Mouse (Mus musculus) olfactory bulb, adult 2 months (tissue): ENCODE measurements around the gene Magi2. TPM values are rescaled to one million over a fixed set of nuclear protein-coding genes. Genes with fewer than 3 reads are reported as not detected.

ENCODE experiments used
- H3K27ac ChIP-seq: fragments of 200-500 bp; 2 replicates; pipeline ENCODE4 v1.5.1; 2012; ENCODE audit warnings: low read depth, low read length; ENCODE audit not compliant: insufficient read depth
- H3K4me1 ChIP-seq: fragments of 200-500 bp; 2 replicates; pipeline ENCODE4 v1.6.1; 2012; ENCODE audit warnings: low read length; ENCODE audit not compliant: control insufficient read depth, insufficient read depth
- H3K4me3 ChIP-seq: fragments of 200-500 bp; 2 replicates; pipeline ENCODE4 v1.5.1; 2012; ENCODE audit warnings: mild to moderate bottlenecking, low read depth, low read length, moderate library complexity; ENCODE audit not compliant: insufficient read depth
- CTCF ChIP-seq: fragments of 200-500 bp; IDR thresholded peaks from 2 replicates; pipeline ENCODE4 v1.5.1; 2012; ENCODE audit warnings: low read depth, mild to moderate bottlenecking, low read length, moderate library complexity; ENCODE audit not compliant: insufficient read depth
- POLR2A ChIP-seq: fragments of 200-500 bp; IDR thresholded peaks from 2 replicates; pipeline ENCODE4 v1.6.1; 2012; ENCODE audit warnings: mild to moderate bottlenecking, low read depth, low read length, moderate library complexity; ENCODE audit not compliant: insufficient read depth
- WGBS: fragments of 180-500 bp; shearing (Covaris S2); methylation state at CpG from one replicate; pipeline ENCODE4 v1.1.7; 2018; 5-methylcytosine and 5-hydroxymethylcytosine counted together
- polyA plus RNA-seq: library from polyadenylated mRNA; stranded (reverse); fragments of >200 nt; gene quantifications from 2 replicates; pipeline ENCODE4 v1.2.4, GENCODE M21; 2012; ENCODE audit warnings: low replicate concordance; ENCODE audit not compliant: missing spikeins, insufficient read depth, insufficient read length

The Magi2 gene
- polyA plus RNA-seq, 1 experiment, result not detected

DNA sequence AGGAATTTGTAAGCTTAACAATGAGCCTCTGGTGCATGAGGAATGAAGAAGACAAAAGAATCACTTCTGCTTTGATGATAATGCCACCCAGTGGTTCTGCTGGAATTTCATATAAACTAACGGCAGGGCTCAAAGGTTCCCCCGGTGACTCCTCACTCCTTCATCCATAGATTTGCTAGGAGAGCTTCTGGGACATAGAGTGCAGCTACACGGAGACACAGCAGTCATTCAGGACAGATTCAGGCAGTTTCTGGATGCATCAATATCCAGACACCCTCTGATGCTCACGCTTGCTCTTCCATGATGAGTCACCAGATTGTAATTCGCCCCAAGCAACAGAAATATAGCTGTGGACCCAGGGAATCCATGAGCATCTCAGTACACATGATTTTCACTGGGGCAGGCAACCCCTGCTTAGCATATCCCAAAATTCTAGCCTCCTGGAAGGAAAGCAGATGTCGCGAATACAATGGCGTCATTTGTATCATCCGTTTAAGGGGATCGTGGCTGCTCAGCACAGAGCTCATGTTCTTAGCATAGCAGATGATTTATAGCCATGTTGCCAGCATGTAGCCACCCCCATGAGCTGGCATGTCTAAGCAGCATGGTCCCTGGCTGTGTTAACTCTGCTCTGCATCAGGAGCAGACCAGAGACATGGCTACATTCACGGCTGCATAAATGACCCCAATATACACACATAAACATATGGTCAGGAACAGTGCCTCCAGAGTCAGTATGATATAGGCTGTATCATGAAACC, 1426.8 kb downstream of the Magi2 start:
- H3K4me1 ChIP-seq, result no peaks in the 10 kb centered on the region
- peak overlapping the region; percentile 27; the same call in 1 of the 2 replicates for H3K27ac ChIP-seq
- H3K4me3 ChIP-seq, result no peak overlapping the region
- WGBS, result 29% methylated on average over 11 of the region's 11 CpGs
- TF ChIP-seq POLR2A (no peak), CTCF (no peak)

DNA sequence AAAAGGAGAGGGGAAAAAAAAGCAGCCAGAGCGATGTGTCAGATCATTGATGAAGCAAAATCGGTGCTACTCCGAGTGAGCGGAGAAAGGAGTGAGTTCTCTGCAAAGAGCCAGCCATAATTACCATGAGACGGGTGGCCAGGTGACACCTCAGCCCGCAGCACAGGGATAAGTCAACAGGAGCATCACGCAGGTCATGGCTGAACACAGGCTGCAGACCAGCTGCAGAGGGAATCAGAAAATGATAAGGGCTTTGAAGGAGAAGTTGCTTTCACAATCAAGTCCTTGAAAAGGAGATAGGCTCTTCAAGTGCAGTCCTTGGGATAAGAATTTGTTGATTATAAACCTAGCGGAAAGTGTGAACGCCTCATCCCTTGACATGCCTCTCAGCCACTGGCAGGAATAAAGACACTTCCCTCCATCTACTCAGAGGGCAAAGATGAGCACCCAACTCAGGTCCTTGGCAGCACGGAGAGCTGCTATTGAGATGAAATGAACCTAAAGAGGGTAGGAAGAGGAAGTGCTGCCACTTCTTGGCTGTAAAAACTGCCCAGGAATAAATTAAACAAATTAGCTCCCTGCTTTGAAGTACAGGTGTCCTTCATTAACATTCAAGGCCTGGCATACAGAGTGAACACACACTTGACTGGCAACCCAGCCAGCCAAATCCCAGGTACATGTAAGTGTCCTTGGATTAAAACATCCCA, 1428.1 kb downstream of the Magi2 start:
- Histone ChIP-seq H3K4me3 (no peak overlapping the region), H3K4me1 (no peaks in the 10 kb centered on the region), H3K27ac (no peak overlapping the region)
- 85% methylated on average over 10 of the region's 10 CpGs for WGBS
- TF ChIP-seq POLR2A (no peak), CTCF (no peak)

DNA sequence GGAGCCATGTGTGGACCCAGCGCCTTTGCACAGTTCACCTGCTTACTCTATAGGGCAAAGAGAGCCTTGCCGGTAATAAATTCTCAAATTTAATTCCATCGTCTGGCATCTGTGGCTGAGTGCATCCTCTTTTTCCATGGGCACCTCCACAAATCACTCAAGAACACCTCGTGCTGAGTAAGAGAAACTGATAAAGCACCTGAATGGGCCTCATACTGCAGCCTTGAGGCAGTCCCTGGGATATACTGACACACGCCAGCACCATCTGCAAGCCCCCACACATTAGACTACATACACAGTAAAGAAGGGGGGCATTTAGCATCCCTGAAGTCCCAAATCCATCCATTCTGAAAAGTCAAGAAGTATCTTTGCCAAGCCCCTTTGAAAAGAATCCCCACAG, 1430.2 kb downstream of the Magi2 start:
- 93% methylated on average over 5 of the region's 5 CpGs for WGBS
- Histone ChIP-seq H3K4me3 (no peak overlapping the region), H3K4me1 (no peaks in the 10 kb centered on the region), H3K27ac (no peak overlapping the region)
- no peak for TF ChIP-seq POLR2A
- TF ChIP-seq CTCF, result no peak

- H3K4me1 ChIP-seq, result peaks cover 3% of the 10 kb centered on the region; the same call in 1 of the 2 replicates
- H3K27ac ChIP-seq, result no peak overlapping the region
- no peak overlapping the region for H3K4me3 ChIP-seq
- no peak for TF ChIP-seq POLR2A
- no peak for TF ChIP-seq CTCF
- 97% methylated on average over 8 of the region's 8 CpGs for WGBS
These were observed 1440.8 kb downstream of the Magi2 start for GRCm38 (mm10) chr5:20667601-20668000.

GRCm38 (mm10) chr5:20668736-20669355, 1442.0 kb downstream of the Magi2 start:
- Histone ChIP-seq H3K27ac (no peak overlapping the region), H3K4me3 (no peak overlapping the region), H3K4me1 (peaks cover 3% of the 10 kb centered on the region; the same call in 1 of the 2 replicates)
- 83% methylated on average over 10 of the region's 10 CpGs for WGBS
- TF ChIP-seq CTCF, result no peak
- no peak for TF ChIP-seq POLR2A

GRCm38 (mm10) chr5:20669456-20669855, 1442.6 kb downstream of the Magi2 start:
- TF ChIP-seq CTCF (no peak), POLR2A (no peak)
- WGBS, result 94% methylated on average over 5 of the region's 5 CpGs
- Histone ChIP-seq H3K4me3 (no peak overlapping the region), H3K4me1 (peaks cover 3% of the 10 kb centered on the region; the same call in 1 of the 2 replicates), H3K27ac (no peak overlapping the region)

GRCm38 (mm10) chr5:20671826-20672225, 1445.0 kb downstream of the Magi2 start:
- Histone ChIP-seq H3K27ac (peak overlapping the region; percentile 63), H3K4me1 (peaks cover 3% of the 10 kb centered on the region; the same call in 1 of the 2 replicates), H3K4me3 (no peak overlapping the region)
- 48% methylated on average over 1 of the region's 1 CpGs for WGBS
- TF ChIP-seq CTCF, result no peak

DNA sequence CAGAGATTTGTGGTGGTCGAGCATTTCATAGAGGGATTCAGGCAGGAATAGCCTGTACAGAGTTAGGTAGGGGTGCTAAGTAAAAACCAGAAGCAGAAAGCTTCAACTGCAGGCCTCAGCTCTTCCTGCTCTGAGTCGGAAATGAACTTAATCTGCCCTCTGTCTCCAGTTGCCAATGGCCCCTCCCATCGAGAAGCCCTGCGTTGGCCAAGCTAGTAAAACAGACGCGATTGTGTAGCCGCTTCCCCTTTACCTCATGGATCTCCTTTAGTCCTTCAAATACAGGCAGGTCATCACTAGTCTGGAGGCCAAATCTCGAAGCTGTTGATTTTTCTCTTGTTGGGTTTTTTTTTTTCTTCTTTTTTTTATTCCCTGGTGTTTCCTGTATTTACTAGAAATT, 1447.7 kb downstream of the Magi2 start:
- Histone ChIP-seq H3K27ac (no peak overlapping the region), H3K4me1 (peaks cover 3% of the 10 kb centered on the region; the same call in 1 of the 2 replicates), H3K4me3 (no peak overlapping the region)
- 87% methylated on average over 8 of the region's 8 CpGs for WGBS
- no peak for TF ChIP-seq CTCF
- TF ChIP-seq POLR2A, result no peak

GRCm38 (mm10) chr5:20675163-20675665, 1448.4 kb downstream of the Magi2 start:
- TF ChIP-seq POLR2A, result no peak
- TF ChIP-seq CTCF, result no peak
- Histone ChIP-seq H3K27ac (no peak overlapping the region), H3K4me3 (no peak overlapping the region), H3K4me1 (peaks cover 3% of the 10 kb centered on the region; the same call in 1 of the 2 replicates)
